Mouse (Mus musculus): ENCODE results near the gene Rem2.

- TF ChIP-seq CTCF (IDR thresholded peaks at IDR 0.05; ENCODE audit: extremely low read depth, insufficient read depth, insufficient read length, insufficient replicate concordance), result no peak
- TF ChIP-seq POLR2A (IDR thresholded peaks at IDR 0.05; ENCODE audit: low read depth, low read length), result no peak
Measured at GRCm38 (mm10) chr14:54462146-54462545, 13.8 kb upstream of the Rem2 start.
